Mouse (Mus musculus): Measurements from ENCODE around the gene Dbi.

Gene Dbi

GRCm38 (mm10) chr1:120120969-120121811 is at the start of gene Dbi, which contains the start of gene 3110009E18Rik:
Gene Dbi (minus strand): TSS chr1:120121078.
Gene 3110009E18Rik (plus strand): TSS chr1:120121187.
- DNase-seq (ENCODE audit: low read depth, low spot score), result peak; percentile 95

GRCm38 (mm10) chr1:120170307-120170706 is 49.4 kb upstream of the Dbi start:
- DNase-seq (ENCODE audit: low read depth, low spot score), result no peak

- DNase-seq (ENCODE audit: low read depth, low spot score), result no peak
Measured at GRCm38 (mm10) chr1:120168674-120169073, 47.8 kb upstream of the Dbi start.

GRCm38 (mm10) chr1:120168016-120168415 is 47.1 kb upstream of the Dbi start:
- DNase-seq (ENCODE audit: low read depth, low spot score), result no peak

- DNase-seq (ENCODE audit: low read depth, low spot score), result no peak
Measured at GRCm38 (mm10) chr1:120162616-120163015, 41.7 kb upstream of the Dbi start.

GRCm38 (mm10) chr1:120161502-120161901 is 40.6 kb upstream of the Dbi start:
- no peak for DNase-seq (ENCODE audit: low read depth, low spot score)

- DNase-seq (ENCODE audit: low read depth, low spot score), result no peak
Measured at GRCm38 (mm10) chr1:120158474-120159127, 37.7 kb upstream of the Dbi start.

- DNase-seq (ENCODE audit: low read depth, low spot score), result no peak
Measured at GRCm38 (mm10) chr1:120155325-120155724, 34.4 kb upstream of the Dbi start.

- no peak for DNase-seq (ENCODE audit: low read depth, low spot score)
Measured at GRCm38 (mm10) chr1:120154232-120154631, 33.4 kb upstream of the Dbi start.

- no peak for DNase-seq (ENCODE audit: low read depth, low spot score)
Measured at GRCm38 (mm10) chr1:120146994-120147393, 26.1 kb upstream of the Dbi start.

- DNase-seq (ENCODE audit: low read depth, low spot score), result no peak
Measured at GRCm38 (mm10) chr1:120145527-120146216, 24.8 kb upstream of the Dbi start.

- no peak for DNase-seq (ENCODE audit: low read depth, low spot score)
Measured at GRCm38 (mm10) chr1:120142551-120142950, 21.7 kb upstream of the Dbi start.

- no peak for DNase-seq (ENCODE audit: low read depth, low spot score)
Measured at GRCm38 (mm10) chr1:120140144-120140693, 19.3 kb upstream of the Dbi start.

GRCm38 (mm10) chr1:120138923-120139540 is 18.2 kb upstream of the Dbi start:
- no peak for DNase-seq (ENCODE audit: low read depth, low spot score)

- no peak for DNase-seq (ENCODE audit: low read depth, low spot score)
Measured at GRCm38 (mm10) chr1:120135934-120136786, 15.3 kb upstream of the Dbi start.

GRCm38 (mm10) chr1:120132376-120132775 is 11.5 kb upstream of the Dbi start:
- no peak for DNase-seq (ENCODE audit: low read depth, low spot score)

GRCm38 (mm10) chr1:120126318-120126717 is 5.4 kb upstream of the Dbi start:
- DNase-seq (ENCODE audit: low read depth, low spot score), result no peak

GRCm38 (mm10) chr1:120125471-120125870 is 4.6 kb upstream of the Dbi start:
- DNase-seq (ENCODE audit: low read depth, low spot score), result no peak

GRCm38 (mm10) chr1:120124839-120125238 is 4.0 kb upstream of the Dbi start:
- DNase-seq (ENCODE audit: low read depth, low spot score), result no peak

- no peak for DNase-seq (ENCODE audit: low read depth, low spot score)
Measured at GRCm38 (mm10) chr1:120122634-120123383, 1.9 kb upstream of the Dbi start.

Measured in retina, adult 2 months (tissue).